Mouse (Mus musculus) left cerebral cortex, postnatal 25 days (tissue): ENCODE results near the gene Kbtbd4. TPM values are rescaled to one million over a fixed set of nuclear protein-coding genes. Genes with fewer than 3 reads are reported as not detected.

Source experiments
- DNase-seq, 2 experiments: peaks; one replicate each; pipeline ENCODE4 v3.0.0; 2022; ENCODE audit warnings: low spot score in 2 of 2, mixed read lengths in 1 of 2
- intact Hi-C: fragments of 180-260 bp; cut with DNase I; formaldehyde crosslinking; loops from one replicate; pipeline ENCODE4 v1.15.1; 2025
- total RNA-seq, 2 experiments: library from RNA; stranded (reverse); gene quantifications; 2 replicates each; pipeline ENCODE4 v1.2.3; 2021

The Kbtbd4 gene
- 10 to 100 TPM; 40.1 to 43.1 TPM for total RNA-seq

GRCm38 (mm10) chr2:90904076-90904855 lies at the start of gene Kbtbd4, which contains the start of gene Ndufs3:
Kbtbd4 (plus strand) TSS chr2:90904740.
Ndufs3 (minus strand) TSS chr2:90904827.
- peak; percentile 87 to 92 for DNase-seq
- intact Hi-C loops: loop anchor here (5.0 kb wide), 1 partner anchor 37 kb away; no protein-coding TSS in a partner anchor

GRCm38 (mm10) chr2:90861486-90861885 lies 43.1 kb upstream of the Kbtbd4 start:
- intact Hi-C loops: no loop called here
- no peak for DNase-seq

GRCm38 (mm10) chr2:90864184-90864583 lies 40.4 kb upstream of the Kbtbd4 start:
- intact Hi-C loops: no loop called here
- no peak for DNase-seq

- intact Hi-C loops: loop anchor here (1.0 to 5.0 kb wide), 4 partner anchors 36 to 235 kb away; partner anchors contain the start of genes Kbtbd4 and Ndufs3
- DNase-seq: peak; percentile 90 to 95
Observed at GRCm38 (mm10) chr2:90866524-90866923, 38.0 kb upstream of the Kbtbd4 start.

- intact Hi-C loops: loop anchor here (2.0 kb wide), 2 partner anchors 17 to 95 kb away; no protein-coding TSS in a partner anchor
- peak; percentile 63 to 93 for DNase-seq
Observed at GRCm38 (mm10) chr2:90870136-90870601, 34.4 kb upstream of the Kbtbd4 start.

- intact Hi-C loops: loop anchor here (2.0 kb wide), 2 partner anchors 15 to 93 kb away; no protein-coding TSS in a partner anchor
- DNase-seq: peak; percentile 49 to 81
Observed at GRCm38 (mm10) chr2:90871180-90871961, 33.2 kb upstream of the Kbtbd4 start.

GRCm38 (mm10) chr2:90874025-90874424 lies 30.5 kb upstream of the Kbtbd4 start:
- intact Hi-C loops: no loop called here
- no peak for DNase-seq

- intact Hi-C loops: no loop called here
- no peak for DNase-seq
Observed at GRCm38 (mm10) chr2:90875239-90875638, 29.3 kb upstream of the Kbtbd4 start.

GRCm38 (mm10) chr2:90877584-90878259 lies 26.8 kb upstream of the Kbtbd4 start:
- intact Hi-C loops: no loop called here
- no peak for DNase-seq

GRCm38 (mm10) chr2:90879419-90879818 lies 25.1 kb upstream of the Kbtbd4 start:
- intact Hi-C loops: no loop called here
- no peak for DNase-seq

- no peak for DNase-seq
- intact Hi-C loops: no loop called here
Observed at GRCm38 (mm10) chr2:90880144-90880785, 24.3 kb upstream of the Kbtbd4 start.

- DNase-seq: peak in 1 of 2 experiments; percentile 43
- intact Hi-C loops: no loop called here
Observed at GRCm38 (mm10) chr2:90881824-90882223, 22.7 kb upstream of the Kbtbd4 start.

- intact Hi-C loops: loop anchor here (2.0 to 5.0 kb wide), 2 partner anchors 15 to 177 kb away; no protein-coding TSS in a partner anchor
- DNase-seq: peak; percentile 45 to 58
Observed at GRCm38 (mm10) chr2:90885218-90886041, 19.1 kb upstream of the Kbtbd4 start, which contains the start of gene C1qtnf4. C1qtnf4 (plus strand) TSS chr2:90885860.

GRCm38 (mm10) chr2:90886436-90886835 lies 18.1 kb upstream of the Kbtbd4 start:
- no peak for DNase-seq
- intact Hi-C loops: loop anchor here (2.0 to 5.0 kb wide), 2 partner anchors 16 to 176 kb away; no protein-coding TSS in a partner anchor

- peak in 1 of 2 experiments; percentile 3 for DNase-seq
- intact Hi-C loops: loop anchor here (2.0 to 5.0 kb wide), 2 partner anchors 17 to 175 kb away; no protein-coding TSS in a partner anchor
Observed at GRCm38 (mm10) chr2:90887627-90888026, 16.9 kb upstream of the Kbtbd4 start.

GRCm38 (mm10) chr2:90889550-90890548 lies 14.7 kb upstream of the Kbtbd4 start:
- DNase-seq: peak in 1 of 2 experiments; percentile 59
- intact Hi-C loops: loop anchor here (5.0 kb wide), 1 partner anchor 172 kb away; no protein-coding TSS in a partner anchor
